Mouse (Mus musculus) cerebellum, adult 2 months (tissue): ENCODE results near the gene Slc35e2.

Source experiments
- CTCF ChIP-seq: fragments of 200-500 bp; IDR thresholded peaks from 2 replicates; pipeline ENCODE4 v1.5.1; 2011; ENCODE audit warnings: low read depth, mild to moderate bottlenecking, control low read depth, low read length, moderate library complexity, borderline replicate concordance; ENCODE audit not compliant: insufficient read depth
- POLR2A ChIP-seq: fragments of 200-500 bp; IDR thresholded peaks from 2 replicates; pipeline ENCODE4 v1.6.1; 2011; ENCODE audit warnings: low read length, control low read depth, borderline replicate concordance; ENCODE audit not compliant: insufficient read depth

DNA sequence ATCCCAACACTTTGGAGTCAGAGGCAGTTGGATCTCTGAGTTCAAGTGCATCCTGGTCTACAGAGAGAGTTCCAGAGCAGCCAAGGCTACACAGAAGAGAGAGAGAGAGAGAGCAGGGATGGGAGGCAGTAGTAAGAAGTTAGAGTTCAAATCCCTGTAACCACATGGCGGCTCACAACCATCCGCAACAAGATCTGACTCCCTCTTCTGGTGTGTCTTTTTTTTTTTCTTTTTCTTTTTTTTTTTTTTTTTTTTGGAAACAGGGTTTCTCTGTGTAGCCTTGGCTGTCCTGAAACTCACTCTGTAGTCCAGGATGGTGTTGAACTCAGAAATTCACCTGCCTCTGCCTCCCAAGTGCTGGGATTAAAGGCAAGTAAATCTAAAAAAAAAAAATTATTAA lies 70.9 kb downstream of the Slc35e2 start:
- TF ChIP-seq POLR2A (no peak), CTCF (no peak)
